Mouse (Mus musculus) erythroblast, embryonic 14.5 days (primary cell): ENCODE measurements around the gene Adsl. TPM values are rescaled to one million over a fixed set of nuclear protein-coding genes. Genes with fewer than 3 reads are reported as not detected.
A peak's percentile ranks its signal among the peaks of the same experiment; 100 is the strongest.

Experiments
- H3K27me3 ChIP-seq: 2 replicates; pipeline ENCODE4 v1.6.1; 2012; ENCODE audit warnings: inconsistent platforms; ENCODE audit not compliant: control insufficient read depth
- H3K36me3 ChIP-seq: 2 replicates; pipeline ENCODE4 v1.6.1; 2012; ENCODE audit warnings: mild to moderate bottlenecking, inconsistent platforms; ENCODE audit not compliant: control insufficient read depth
- H3K4me1 ChIP-seq: 2 replicates; pipeline ENCODE4 v1.6.1; 2012; ENCODE audit warnings: inconsistent platforms; ENCODE audit not compliant: control insufficient read depth
- H3K4me3 ChIP-seq: replicated peaks from 2 replicates; pipeline ENCODE3; 2012; ENCODE audit warnings: moderate library complexity, mild to moderate bottlenecking, inconsistent platforms
- H3K9me3 ChIP-seq: 2 replicates; pipeline ENCODE4 v1.6.1; 2012; ENCODE audit warnings: low read length, inconsistent platforms, mixed read lengths; ENCODE audit not compliant: control insufficient read depth
- GATA1 ChIP-seq: IDR thresholded peaks from 2 replicates; pipeline ENCODE4 v1.6.1; 2012; ENCODE audit warnings: low read length, inconsistent platforms, mixed read lengths
- TAL1 ChIP-seq: IDR thresholded peaks from 3 replicates; pipeline ENCODE4 v1.6.1; 2012; ENCODE audit warnings: low read length, inconsistent platforms, mixed read lengths
- polyA plus RNA-seq: library from polyadenylated mRNA; stranded (reverse); fragments of >175 nt; gene quantifications from 2 replicates; pipeline ENCODE4 v1.2.3, GENCODE M21; 2012

Gene Adsl
- polyA plus RNA-seq, 1 experiment = 0.95 TPM

GRCm38 (mm10) chr15:80936686-80937085 lies 11.6 kb upstream of the Adsl start:
- peaks cover 86% of the 10 kb centered on the region for H3K36me3 ChIP-seq

GRCm38 (mm10) chr15:80938615-80939014 lies 9.7 kb upstream of the Adsl start:
- Histone ChIP-seq H3K4me3 (no peak overlapping the region), H3K36me3 (peaks cover 82% of the 10 kb centered on the region), H3K4me1 (no peaks in the 10 kb centered on the region; the same call in 1 of the 2 replicates), H3K27me3 (no peaks in the 10 kb centered on the region), H3K9me3 (no peaks in the 10 kb centered on the region)
- TF ChIP-seq TAL1 (no peak), GATA1 (no peak)

More at GRCm38 (mm10) chr15:80936686-80937085, 11.6 kb upstream of the Adsl start:
- Histone ChIP-seq H3K9me3 (no peaks in the 10 kb centered on the region), H3K4me3 (no peak overlapping the region), H3K4me1 (no peaks in the 10 kb centered on the region; the same call in 1 of the 2 replicates), H3K27me3 (no peaks in the 10 kb centered on the region)
- TF ChIP-seq GATA1 (no peak), TAL1 (no peak)

GRCm38 (mm10) chr15:80939401-80939800 lies 8.9 kb upstream of the Adsl start:
- peaks cover 74% of the 10 kb centered on the region for H3K36me3 ChIP-seq
- H3K4me1 ChIP-seq = no peaks in the 10 kb centered on the region; the same call in 1 of the 2 replicates
- no peak for TF ChIP-seq TAL1
- TF ChIP-seq GATA1 = no peak
- no peaks in the 10 kb centered on the region for H3K27me3 ChIP-seq
- no peaks in the 10 kb centered on the region for H3K9me3 ChIP-seq
- no peak overlapping the region for H3K4me3 ChIP-seq

- Histone ChIP-seq H3K9me3 (no peaks in the 10 kb centered on the region), H3K27me3 (no peaks in the 10 kb centered on the region), H3K4me1 (peaks cover 12% of the 10 kb centered on the region), H3K36me3 (peaks cover 53% of the 10 kb centered on the region), H3K4me3 (no peak overlapping the region)
- TF ChIP-seq TAL1 (no peak), GATA1 (no peak)
Measured at GRCm38 (mm10) chr15:80941468-80942040, 6.7 kb upstream of the Adsl start.

- TF ChIP-seq GATA1 = no peak
- no peak for TF ChIP-seq TAL1
- Histone ChIP-seq H3K4me1 (peaks cover 38% of the 10 kb centered on the region), H3K36me3 (peaks cover 33% of the 10 kb centered on the region), H3K27me3 (no peaks in the 10 kb centered on the region), H3K4me3 (no peak overlapping the region), H3K9me3 (no peaks in the 10 kb centered on the region)
Measured at GRCm38 (mm10) chr15:80945851-80946250, 2.4 kb upstream of the Adsl start.

GRCm38 (mm10) chr15:80949431-80949830 lies 1.1 kb downstream of the Adsl start:
- H3K9me3 ChIP-seq = no peaks in the 10 kb centered on the region
- peaks cover 40% of the 10 kb centered on the region for H3K36me3 ChIP-seq

GRCm38 (mm10) chr15:80950055-80950454 lies 1.8 kb downstream of the Adsl start:
- Histone ChIP-seq H3K4me3 (peak overlapping the region; percentile 88), H3K4me1 (peaks cover 44% of the 10 kb centered on the region), H3K27me3 (no peaks in the 10 kb centered on the region), H3K9me3 (no peaks in the 10 kb centered on the region), H3K36me3 (peaks cover 46% of the 10 kb centered on the region)
- TF ChIP-seq GATA1 (no peak), TAL1 (no peak)

More at GRCm38 (mm10) chr15:80949431-80949830, 1.1 kb downstream of the Adsl start:
- Histone ChIP-seq H3K27me3 (no peaks in the 10 kb centered on the region), H3K4me1 (peaks cover 47% of the 10 kb centered on the region), H3K4me3 (peak overlapping the region; percentile 88)
- TF ChIP-seq TAL1 = no peak
- TF ChIP-seq GATA1 = no peak

- Histone ChIP-seq H3K36me3 (peaks cover 82% of the 10 kb centered on the region), H3K4me1 (peaks cover 26% of the 10 kb centered on the region), H3K27me3 (no peaks in the 10 kb centered on the region), H3K9me3 (no peaks in the 10 kb centered on the region), H3K4me3 (no peak overlapping the region)
- TF ChIP-seq GATA1 (no peak), TAL1 (no peak)
Measured at GRCm38 (mm10) chr15:80953971-80954370, 5.7 kb downstream of the Adsl start.

GRCm38 (mm10) chr15:80954861-80955260 lies 6.6 kb downstream of the Adsl start:
- TF ChIP-seq TAL1 (no peak), GATA1 (no peak)
- Histone ChIP-seq H3K4me1 (peaks cover 17% of the 10 kb centered on the region), H3K9me3 (no peaks in the 10 kb centered on the region), H3K27me3 (no peaks in the 10 kb centered on the region), H3K4me3 (no peak overlapping the region), H3K36me3 (peaks cover 86% of the 10 kb centered on the region)

- H3K36me3 ChIP-seq = peaks cover 86% of the 10 kb centered on the region
- no peak for TF ChIP-seq GATA1
- no peak for TF ChIP-seq TAL1
Measured at GRCm38 (mm10) chr15:80955836-80956438, 7.6 kb downstream of the Adsl start.

More at GRCm38 (mm10) chr15:80955836-80956438, 7.6 kb downstream of the Adsl start:
- no peak overlapping the region for H3K4me3 ChIP-seq
- H3K9me3 ChIP-seq = no peaks in the 10 kb centered on the region
- H3K27me3 ChIP-seq = no peaks in the 10 kb centered on the region
- peaks cover 9% of the 10 kb centered on the region for H3K4me1 ChIP-seq
